Mouse (Mus musculus) urinary bladder, adult 18-20 months (tissue): ENCODE measurements around the gene Kalrn.
A peak's percentile ranks its signal among the peaks of the same experiment; 100 is the strongest.

ENCODE experiments used
- DNase-seq, 2 experiments: peaks; one replicate each; pipeline ENCODE4 v3.0.0; 2022; ENCODE audit warnings: low spot score in 2 of 2, mixed read lengths in 2 of 2

Kalrn gene

GRCm38 (mm10) chr16:34262731-34263460, 310.4 kb downstream of the Kalrn start:
- DNase-seq: no peak

- no peak for DNase-seq
These were observed 312.1 kb downstream of the Kalrn start for GRCm38 (mm10) chr16:34260971-34261924.

GRCm38 (mm10) chr16:34254646-34255022, 318.7 kb downstream of the Kalrn start:
- no peak for DNase-seq

- DNase-seq: no peak
These were observed 319.2 kb downstream of the Kalrn start for GRCm38 (mm10) chr16:34254002-34254645.

DNA sequence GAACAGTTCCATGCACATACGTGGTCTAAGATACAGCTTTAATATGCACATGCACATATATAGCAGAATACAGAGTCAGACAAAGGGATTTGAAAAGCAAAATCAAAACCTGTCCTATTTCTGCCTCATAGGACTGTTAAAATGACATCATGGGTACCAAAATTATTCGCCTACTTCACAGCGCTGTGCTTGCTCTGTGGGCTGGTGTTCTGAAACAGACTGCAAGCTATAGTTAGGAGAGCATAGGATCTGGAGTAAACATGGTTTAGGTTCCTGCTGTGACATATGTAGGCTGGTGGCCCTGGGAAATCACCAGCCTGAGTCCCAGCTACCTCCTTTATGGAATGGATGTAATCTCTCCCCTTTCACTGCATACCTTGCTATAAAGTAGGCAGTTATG, 320.7 kb downstream of the Kalrn start:
- DNase-seq: no peak

GRCm38 (mm10) chr16:34248256-34248655, 325.1 kb downstream of the Kalrn start:
- DNase-seq: no peak

DNA sequence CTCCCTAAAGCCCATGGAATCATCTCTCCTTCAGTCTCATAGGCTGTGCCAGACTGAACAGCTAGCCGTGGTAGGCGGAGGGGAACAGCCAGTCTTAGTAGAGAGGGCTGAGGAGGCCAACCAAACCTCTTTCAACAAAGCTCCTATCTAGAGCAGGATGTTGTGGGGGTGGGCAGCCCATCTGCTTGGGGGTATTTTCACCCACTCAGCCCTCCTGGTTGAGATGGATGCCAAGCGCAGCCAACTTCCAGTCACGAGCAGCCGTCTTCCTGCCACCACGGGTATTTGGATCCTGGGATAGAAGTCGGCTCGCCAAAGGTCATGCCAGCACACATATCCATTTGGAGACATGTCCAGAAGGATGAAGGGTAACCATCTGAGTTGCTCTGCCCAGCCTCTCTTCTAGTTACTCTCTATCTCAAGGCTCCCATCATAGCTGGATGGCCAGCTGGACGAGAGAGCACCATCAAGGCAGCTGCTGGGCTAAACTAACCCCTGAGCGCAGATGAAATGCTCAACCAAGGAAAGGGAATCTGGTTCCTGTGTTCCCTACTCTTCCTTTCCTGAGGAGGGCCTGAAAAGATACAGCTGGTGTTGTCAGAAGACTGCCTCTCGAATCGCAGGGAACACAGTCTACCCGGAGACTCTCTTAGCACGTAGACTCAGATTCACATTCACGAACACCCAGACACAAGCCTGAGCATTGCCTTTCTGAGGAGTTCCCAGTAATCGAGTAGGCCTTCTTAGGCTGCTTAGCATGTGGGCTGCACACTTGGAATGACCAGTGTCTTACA, 331.2 kb downstream of the Kalrn start:
- DNase-seq: no peak

DNA sequence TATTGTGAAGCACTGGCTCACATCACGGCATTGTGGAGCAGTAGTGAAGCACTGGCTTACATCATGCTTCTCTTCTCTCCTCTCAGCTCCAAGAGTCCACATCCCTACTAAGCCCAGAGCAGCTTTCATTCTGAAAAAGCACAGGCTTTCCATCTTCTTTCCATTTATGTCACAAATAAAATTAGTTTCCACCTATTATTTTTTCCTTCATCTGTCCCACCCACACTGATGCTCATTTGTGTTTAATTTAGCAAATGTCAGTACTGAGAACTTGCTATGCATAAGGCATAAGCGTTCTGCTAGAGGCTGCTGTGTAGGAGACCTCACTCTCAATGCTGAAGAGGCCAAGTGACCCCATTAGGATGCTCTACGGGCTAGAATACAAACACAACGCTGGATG, 333.7 kb downstream of the Kalrn start:
- no peak for DNase-seq

DNA sequence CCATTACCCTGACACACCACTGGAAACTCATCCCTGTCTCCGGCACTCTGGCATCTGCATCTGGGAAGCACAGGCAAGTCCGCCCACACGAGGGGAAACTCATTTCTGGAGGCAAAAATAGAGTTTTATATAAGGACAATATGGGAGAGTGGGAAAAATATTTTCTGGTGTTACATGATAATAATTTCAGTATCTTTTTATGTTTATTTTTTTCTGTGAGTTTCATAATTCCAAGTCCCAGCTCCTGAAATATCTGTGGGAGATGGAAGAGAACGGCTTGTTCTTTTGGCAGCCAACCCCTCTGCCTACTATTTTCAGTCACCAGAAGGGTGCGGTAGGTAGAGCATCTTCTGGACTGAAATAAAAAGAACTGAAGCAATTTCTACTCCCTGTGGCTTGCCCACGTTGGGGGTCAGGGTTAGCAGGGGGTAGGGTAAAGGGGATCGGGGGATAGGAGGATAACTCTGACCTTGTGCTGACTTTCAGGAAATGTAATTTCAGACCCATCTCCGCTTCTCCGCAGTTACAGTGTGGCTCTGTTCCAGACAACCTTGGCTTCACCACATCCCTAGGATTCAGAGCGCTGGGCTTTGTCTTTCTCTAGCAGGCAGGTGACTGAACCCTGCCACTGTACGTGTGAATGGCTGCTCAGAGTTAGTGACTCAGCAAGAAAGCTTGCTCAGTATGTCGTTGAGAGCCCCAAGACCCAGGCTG, 336.3 kb downstream of the Kalrn start:
- DNase-seq: no peak

DNA sequence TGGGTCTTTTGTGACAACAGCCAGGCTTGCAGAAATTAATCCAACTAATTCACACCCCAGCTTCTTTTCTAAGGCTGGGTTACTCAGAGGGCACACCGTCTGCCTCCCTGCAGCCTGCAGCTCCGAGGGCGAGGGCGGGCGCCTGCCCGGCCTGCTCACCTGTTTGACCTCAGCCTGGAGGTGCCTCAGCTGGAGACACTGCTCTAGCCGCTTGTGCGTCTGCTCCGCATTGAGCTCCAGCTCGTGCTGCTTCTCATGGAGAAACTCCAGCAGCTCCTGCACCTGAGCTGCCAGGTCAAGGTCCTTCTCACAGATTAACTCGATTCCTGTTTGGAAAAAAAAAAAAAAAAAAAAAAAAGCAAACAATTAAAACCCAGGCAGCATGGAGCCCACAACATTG, 338.2 kb downstream of the Kalrn start:
- no peak for DNase-seq

- DNase-seq: no peak
These were observed 341.4 kb downstream of the Kalrn start for GRCm38 (mm10) chr16:34231952-34232351.

DNA sequence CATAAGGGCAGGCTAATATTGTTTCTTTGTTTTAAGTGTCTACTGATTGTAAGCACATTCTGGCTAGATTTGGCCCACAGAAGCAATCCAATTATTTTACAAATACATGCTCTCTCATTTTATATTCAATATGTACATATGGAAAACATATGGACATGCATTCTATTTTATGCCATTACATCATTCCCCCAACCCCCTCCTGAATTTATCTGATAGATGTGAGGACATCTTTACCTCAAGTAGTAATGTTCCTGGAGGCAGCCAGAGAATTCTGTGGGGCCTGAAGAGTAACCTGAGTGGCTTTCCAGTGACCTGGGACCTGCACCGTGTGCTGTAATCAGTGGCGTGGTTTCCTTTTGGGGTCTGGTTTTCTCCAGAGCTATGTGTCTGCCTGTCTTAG, 342.2 kb downstream of the Kalrn start:
- DNase-seq: no peak

DNA sequence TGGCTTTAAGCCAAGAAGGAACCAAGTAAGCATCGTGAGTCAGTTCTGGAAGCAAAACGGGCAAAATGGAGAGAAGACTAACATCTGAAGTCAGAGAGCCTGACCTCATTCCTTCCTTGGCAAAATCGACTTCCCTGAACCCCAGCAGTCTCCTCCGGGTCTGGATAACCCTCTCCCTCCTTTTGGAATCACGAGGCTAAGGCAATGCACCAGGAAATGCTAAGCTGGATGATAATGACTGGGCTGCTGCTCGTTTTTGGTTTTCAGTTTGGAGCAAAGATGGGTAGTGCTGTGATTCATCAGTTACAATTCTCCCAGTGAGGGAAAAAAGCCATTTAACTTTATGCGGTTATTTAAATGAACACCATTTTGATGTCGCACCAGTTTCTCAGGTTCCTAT, 344.0 kb downstream of the Kalrn start:
- no peak for DNase-seq

- no peak for DNase-seq
These were observed 344.7 kb downstream of the Kalrn start for GRCm38 (mm10) chr16:34228661-34229060.

DNA sequence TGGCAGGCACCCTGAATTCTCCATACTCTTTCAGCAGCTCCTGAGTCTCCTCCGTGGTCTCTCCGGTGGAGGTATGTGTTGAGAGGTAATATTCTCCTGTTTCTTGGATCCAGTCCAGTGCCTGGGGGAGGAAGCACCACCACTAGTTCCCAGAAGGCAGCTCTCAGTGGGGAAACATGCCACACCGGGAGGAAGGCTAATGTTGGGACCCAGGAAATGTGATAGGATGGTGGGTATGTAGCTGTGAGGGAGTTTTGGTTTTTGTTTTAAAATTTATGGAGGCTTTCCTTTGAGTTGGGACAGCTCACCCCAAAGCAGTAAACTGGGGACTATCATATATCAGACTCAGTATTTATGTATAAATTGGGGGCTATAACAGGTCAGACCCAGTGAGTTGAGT, 361.2 kb downstream of the Kalrn start:
- DNase-seq: no peak

DNA sequence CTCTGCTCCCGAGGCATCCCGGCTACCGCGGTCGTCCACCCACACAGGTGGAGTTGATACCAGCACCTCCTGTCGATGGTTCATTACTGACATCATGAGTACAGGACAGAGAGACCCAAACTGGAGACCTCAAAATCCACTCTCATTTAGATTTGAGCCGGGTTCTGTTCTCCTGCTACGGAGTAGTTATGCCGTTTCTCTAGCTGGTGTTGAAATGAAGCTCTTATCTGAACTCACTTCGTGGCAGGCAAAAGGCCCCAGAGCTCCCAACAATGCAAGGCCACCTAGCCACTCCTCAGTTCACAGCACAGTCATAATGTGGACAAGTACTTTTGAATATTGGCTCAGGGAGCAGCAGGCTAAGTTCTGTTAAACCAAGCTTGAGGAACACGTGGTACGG, 362.1 kb downstream of the Kalrn start:
- no peak for DNase-seq

DNA sequence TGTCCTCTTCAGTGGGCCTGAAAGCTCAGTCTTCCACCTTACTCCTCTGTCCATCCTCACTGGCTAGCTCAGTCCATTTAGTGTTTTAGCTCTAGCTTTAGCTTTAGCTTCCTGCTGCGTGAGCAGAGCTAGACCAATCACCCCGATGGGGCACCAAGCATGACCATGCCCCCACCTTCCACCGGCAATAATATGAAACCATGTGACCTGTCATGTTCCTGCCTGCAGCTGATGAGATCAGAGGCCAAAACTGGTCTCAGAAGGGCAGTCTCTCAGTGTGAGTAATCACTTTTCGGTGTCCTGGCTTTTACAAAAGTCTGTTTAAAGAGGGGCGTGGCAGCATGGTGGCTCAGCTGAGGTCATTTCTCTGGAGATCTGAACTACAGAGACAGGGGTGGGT, 364.6 kb downstream of the Kalrn start:
- peak; percentile 4 to 26 for DNase-seq

DNA sequence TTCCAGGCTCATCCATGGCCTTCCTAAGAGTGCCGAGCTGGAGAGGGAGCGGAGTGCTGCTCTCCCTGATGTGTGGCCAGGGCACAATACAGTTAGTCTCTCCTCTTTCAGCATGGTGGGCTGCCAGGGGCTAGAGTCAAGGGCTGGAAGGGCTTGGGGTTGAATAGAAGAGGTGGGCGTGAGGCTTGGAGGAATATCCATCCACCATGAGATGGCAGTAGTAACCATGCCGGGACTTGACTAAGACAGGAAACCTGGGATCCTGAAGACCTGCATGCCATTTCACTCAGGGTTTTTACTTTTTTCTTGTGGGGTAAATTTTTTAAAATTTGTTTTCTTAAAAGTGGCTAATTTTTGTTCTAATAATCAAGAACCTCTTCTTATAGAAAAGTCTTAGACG, 365.4 kb downstream of the Kalrn start:
- DNase-seq: no peak

GRCm38 (mm10) chr16:34204527-34205139, 368.7 kb downstream of the Kalrn start:
- no peak for DNase-seq

DNA sequence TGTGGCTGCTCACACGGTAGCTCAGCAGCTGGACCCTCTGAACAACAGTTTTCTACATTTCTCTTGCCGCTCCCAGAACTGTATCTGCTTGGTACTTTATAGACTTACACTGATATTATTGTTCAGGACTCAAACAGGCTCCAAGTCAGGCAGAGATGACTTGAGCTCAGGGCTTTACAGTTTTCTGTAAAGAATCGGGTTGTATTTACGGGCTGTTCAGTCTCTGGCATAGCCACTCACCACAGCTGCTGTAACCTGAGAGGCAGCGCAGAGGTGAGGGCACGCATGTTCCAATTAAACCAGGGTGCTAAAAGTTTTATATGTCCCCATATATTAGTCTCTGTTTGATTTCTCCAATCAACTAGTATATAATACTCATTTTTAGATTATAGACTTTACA, 373.8 kb downstream of the Kalrn start:
- no peak for DNase-seq
